Mouse (Mus musculus) cerebellum, postnatal 14 days (tissue): ENCODE results near the gene P2ry13.

Experiments
- DNase-seq, 2 experiments: peaks; one replicate each; pipeline ENCODE4 v3.0.0; 2021; ENCODE audit warnings: mixed read lengths in 2 of 2

The P2ry13 gene

GRCm38 (mm10) chr3:59210727-59211126 is at the start of gene P2ry13:
TSS of gene P2ry13 (minus strand) at chr3:59210882.
- no peak for DNase-seq

GRCm38 (mm10) chr3:59257740-59258664 is 47.3 kb upstream of the P2ry13 start:
- peak; percentile 28 to 33 for DNase-seq

GRCm38 (mm10) chr3:59250454-59250853 is 39.8 kb upstream of the P2ry13 start:
- DNase-seq, result no peak

- DNase-seq, result no peak
Measured at GRCm38 (mm10) chr3:59248031-59248430, 37.3 kb upstream of the P2ry13 start.

GRCm38 (mm10) chr3:59243384-59243783 is 32.7 kb upstream of the P2ry13 start:
- peak; percentile 44 to 49 for DNase-seq

- DNase-seq, result no peak
Measured at GRCm38 (mm10) chr3:59234878-59235277, 24.2 kb upstream of the P2ry13 start.

GRCm38 (mm10) chr3:59230912-59231311 is 20.2 kb upstream of the P2ry13 start:
- DNase-seq, result no peak

- DNase-seq, result no peak
Measured at GRCm38 (mm10) chr3:59228730-59229551, 18.3 kb upstream of the P2ry13 start.

GRCm38 (mm10) chr3:59227696-59228095 is 17.0 kb upstream of the P2ry13 start:
- no peak for DNase-seq

- DNase-seq, result no peak
Measured at GRCm38 (mm10) chr3:59225411-59225810, 14.7 kb upstream of the P2ry13 start.

- DNase-seq, result no peak
Measured at GRCm38 (mm10) chr3:59222303-59222702, 11.6 kb upstream of the P2ry13 start.

GRCm38 (mm10) chr3:59219326-59219725 is 8.6 kb upstream of the P2ry13 start:
- no peak for DNase-seq

GRCm38 (mm10) chr3:59217211-59217610 is 6.5 kb upstream of the P2ry13 start:
- no peak for DNase-seq

GRCm38 (mm10) chr3:59212404-59212803 is 1.7 kb upstream of the P2ry13 start:
- no peak for DNase-seq

- DNase-seq, result no peak
Measured at GRCm38 (mm10) chr3:59211784-59212183, 1.1 kb upstream of the P2ry13 start.

GRCm38 (mm10) chr3:59210089-59210488 is 593 bp downstream of the P2ry13 start:
- DNase-seq, result no peak

- DNase-seq, result peak; percentile 71 to 85
Measured at GRCm38 (mm10) chr3:59208650-59209548, 1.8 kb downstream of the P2ry13 start.

GRCm38 (mm10) chr3:59205941-59206340 is 4.7 kb downstream of the P2ry13 start:
- DNase-seq, result no peak

- DNase-seq, result no peak
Measured at GRCm38 (mm10) chr3:59204719-59205503, 5.8 kb downstream of the P2ry13 start.

- DNase-seq, result no peak
Measured at GRCm38 (mm10) chr3:59203802-59204520, 6.7 kb downstream of the P2ry13 start.
